Mouse (Mus musculus) mesoderm, embryonic 11.5 days (tissue): ENCODE data around the gene Satb1.

Experiments
- DNase-seq: peaks from one replicate; pipeline ENCODE4 v3.0.0-alpha.2; 2012; ENCODE audit warnings: low read depth, low spot score

Satb1 gene

DNA sequence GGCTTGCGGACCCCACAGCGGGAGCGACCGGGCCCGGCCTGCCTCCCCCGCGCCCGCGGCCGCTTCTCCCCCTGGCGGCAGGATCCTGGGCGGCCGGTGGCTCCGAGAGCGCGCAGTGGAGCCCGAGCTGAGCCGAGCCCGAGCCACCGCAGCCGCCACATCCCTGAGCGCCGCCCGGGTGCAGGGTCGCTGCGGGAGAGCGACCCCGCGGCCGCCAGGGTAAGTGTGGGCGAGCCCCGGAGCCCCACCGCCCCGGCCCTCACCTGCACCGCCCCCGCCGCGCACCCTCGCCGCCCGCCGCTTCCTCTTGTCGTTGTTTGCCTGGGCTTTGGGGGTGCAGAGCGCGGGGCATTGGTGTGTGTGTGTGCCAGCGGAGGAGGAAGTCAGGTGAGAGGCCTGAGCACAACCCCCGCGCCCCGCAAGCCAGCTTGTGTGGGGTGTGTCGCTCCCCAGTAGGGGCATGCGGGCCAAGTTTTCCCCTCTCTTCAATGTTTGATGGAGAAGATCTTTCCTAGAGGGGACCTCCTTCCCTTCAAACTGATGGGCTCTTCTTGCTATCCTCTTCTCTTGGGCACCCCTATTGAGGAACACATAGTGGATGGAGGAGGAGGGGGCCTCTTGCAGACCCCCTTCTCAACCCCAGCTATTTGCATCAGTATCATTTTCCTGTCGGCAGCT lies at the start of gene Satb1:
Gene Satb1 (minus strand): TSS at position 391 of the 678 bp plus-strand sequence.
- peak; percentile 66 for DNase-seq

DNA sequence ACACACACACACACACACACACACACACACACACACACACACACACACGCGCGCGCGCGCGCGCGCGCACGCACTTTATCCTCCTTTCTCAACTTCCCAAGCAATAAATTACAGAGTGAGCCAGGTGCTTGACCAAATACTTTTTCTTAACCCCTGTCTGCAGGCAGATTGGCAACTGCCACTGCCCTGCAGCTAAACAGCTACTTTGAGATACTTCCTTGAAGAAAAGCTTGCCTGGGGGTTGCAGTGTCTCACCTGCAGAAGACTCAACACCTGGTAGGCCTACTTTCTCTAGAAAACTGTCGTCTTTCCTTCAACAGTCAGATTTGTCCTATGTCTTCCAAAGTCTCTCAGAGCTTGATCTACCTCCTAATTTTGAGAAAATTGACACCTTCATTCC lies 49.5 kb upstream of the Satb1 start:
- no peak for DNase-seq

DNA sequence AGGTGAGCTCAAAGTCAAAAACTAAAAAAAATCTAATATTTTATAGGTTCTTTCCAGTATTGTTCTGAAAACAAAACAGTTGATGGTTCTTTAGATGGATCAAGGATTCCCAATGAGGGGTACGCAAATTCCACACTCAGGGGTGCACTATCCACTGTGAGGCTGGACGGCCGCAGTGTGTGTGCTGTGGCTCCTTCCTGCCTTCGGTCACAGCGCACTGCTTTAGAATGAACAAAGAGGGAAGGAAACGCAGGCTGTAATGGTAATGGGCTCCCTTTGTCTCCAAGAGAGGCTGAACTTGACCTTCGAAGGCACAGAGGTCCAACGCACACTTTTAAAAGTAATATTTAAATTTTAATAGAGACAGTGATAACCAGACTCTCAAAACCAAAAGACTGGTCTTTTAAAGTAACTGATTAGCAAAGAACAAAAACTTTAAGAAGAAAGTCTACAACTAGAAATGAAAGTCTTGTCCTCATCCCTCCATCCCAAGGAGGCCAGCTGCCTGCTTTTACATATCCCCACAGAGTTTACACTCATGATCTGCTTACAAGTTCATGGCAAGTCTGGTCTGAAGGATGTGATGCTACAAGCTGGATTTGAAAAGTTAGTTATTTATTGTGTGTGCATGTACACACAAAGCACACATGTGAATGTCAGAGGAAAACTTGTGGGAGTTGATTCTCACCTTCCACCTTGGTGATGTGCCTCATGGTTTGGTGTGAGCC lies 48.0 kb upstream of the Satb1 start:
- DNase-seq = no peak

DNA sequence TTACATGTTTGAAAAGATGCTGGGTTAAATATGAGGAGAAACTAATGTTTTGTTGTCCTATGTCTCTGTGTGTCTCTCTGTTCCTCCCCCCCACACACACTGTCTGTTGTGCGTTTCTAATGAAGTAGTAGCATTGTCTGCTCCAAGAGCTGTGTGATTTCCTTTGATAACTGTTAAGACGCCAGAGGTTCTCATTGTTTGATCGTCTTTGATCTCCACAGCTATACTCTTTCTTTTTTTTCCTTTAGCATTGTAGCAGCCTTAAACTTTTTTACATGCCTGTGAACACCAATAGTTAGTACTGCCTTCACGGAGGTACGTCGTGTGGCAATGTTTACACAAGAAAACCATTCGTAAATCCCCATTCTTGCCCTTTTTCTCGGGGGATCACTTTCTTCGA lies 47.1 kb upstream of the Satb1 start:
- no peak for DNase-seq

DNA sequence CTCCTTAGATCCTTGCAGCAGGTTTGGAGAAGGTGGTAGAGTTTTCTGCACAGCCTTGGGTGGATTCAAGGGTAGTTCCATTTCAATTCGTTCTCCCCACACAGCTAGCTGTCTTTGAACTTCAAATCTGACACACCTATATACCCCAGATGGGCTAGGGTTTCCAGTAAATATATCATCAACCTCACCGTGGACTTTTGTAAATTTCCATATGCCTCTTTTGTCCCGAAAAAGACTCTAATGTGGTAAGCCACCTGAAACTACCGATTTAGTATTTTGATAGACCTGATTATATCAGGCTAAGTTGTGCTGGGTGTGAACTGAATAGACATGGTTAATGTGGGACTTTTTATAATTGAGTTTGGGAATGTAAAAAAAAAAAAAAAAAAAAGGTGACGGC lies 46.6 kb upstream of the Satb1 start:
- no peak for DNase-seq

GRCm38 (mm10) chr17:51879171-51879570 lies 46.1 kb upstream of the Satb1 start:
- no peak for DNase-seq

- no peak for DNase-seq
Observed at GRCm38 (mm10) chr17:51876471-51876870, 43.4 kb upstream of the Satb1 start.

- no peak for DNase-seq
Observed at GRCm38 (mm10) chr17:51857616-51858015, 24.5 kb upstream of the Satb1 start.

DNA sequence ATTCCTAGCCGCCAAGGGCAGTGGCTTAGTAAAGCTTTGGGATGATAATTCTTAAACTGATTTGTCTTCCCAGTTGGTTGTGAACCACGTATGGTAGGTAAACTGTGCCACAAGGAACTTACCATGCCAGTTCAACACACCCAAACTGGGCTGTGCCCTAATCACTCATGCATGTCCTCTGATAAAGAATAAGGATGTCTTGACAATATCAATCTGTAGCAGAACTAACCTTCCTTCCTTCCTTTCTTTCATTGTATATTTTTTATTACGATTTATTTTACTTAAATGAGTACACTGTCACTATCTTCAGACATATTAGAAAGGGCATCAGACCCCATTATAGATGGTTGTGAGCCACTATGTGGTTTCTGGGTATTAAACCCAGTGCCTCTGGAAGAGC lies 23.2 kb upstream of the Satb1 start:
- no peak for DNase-seq

- DNase-seq = no peak
Observed at GRCm38 (mm10) chr17:51855261-51855660, 22.2 kb upstream of the Satb1 start.

- DNase-seq = no peak
Observed at GRCm38 (mm10) chr17:51853952-51854351, 20.9 kb upstream of the Satb1 start.

- no peak for DNase-seq
Observed at GRCm38 (mm10) chr17:51840596-51840995, 7.5 kb upstream of the Satb1 start.

DNA sequence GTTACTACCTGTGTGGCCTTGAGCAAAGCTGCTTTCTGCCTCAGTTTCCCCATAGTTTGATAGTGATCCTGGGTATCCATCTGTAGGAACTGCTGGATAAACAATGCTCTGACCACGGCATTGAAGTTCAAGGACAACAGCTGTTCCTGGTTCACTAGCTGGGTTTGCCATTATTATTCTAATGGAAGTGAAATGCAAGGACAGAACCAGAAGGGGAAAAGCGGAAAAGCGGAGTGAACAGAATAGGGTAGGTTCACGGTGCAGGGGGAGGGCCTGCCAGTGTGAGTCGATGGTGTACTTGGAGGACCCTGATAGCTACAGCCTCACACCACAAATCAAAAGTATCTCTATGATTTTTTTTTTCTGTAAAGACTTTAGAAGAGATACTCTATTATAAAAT lies 6.4 kb upstream of the Satb1 start:
- DNase-seq = no peak

GRCm38 (mm10) chr17:51836901-51837300 lies 3.8 kb upstream of the Satb1 start:
- DNase-seq = no peak

DNA sequence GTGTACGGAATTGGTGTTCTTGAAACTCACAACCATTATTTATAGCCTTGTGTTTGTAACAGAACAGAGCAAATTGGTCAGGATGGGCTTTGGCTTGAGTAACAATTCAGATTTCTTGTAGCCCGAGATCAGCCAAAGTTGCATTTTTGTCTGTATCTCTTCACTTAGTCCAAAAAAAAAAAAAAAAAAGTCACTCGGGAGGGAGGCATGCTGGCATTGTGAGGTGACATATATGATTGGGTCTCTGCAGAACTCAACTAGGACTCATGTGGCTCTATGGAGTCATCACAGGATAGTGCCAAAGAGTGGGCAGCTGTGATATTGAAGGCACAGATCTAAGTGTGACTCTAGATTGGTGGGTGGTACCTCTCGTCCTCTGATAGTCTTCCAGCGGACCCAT lies 3.2 kb upstream of the Satb1 start:
- DNase-seq = no peak

DNA sequence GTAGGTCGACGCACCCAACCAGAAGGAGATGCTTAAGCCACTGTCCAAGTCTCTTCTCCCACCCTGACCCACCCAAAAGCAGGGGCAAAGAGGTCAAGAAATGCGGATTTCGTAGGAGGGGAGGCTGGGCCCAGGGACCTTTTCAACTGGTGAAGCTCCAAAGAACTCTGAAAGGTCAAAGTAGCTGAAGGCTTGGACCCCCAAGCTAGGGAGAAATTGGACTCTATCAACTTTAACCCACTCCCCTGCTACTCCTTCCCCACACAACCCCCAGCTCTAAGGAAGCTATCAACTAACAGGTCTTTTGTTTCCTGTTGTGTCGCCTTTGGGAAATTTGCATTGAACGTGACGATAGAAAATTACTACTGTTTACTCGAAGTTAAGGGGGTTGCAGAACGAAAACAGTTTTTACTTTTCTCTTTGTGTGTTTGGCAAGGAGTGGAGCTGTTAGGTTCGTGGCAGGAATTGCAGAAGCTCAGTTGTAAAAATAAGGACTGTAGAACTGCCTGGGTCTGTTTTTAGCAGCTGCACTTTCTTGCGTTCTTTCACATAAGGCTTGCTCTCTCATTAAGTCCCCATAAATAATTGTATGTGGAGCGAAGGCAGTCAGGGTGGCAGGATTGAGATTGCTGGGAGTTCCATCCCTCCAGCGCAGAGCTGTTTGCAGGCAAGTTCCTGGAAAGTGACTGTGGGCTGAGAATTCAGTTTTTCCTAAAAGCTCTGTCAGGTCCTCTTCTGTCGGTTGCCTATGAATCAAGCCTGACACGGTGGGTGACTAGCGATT lies 680 bp upstream of the Satb1 start:
- peak; percentile 29 for DNase-seq

DNA sequence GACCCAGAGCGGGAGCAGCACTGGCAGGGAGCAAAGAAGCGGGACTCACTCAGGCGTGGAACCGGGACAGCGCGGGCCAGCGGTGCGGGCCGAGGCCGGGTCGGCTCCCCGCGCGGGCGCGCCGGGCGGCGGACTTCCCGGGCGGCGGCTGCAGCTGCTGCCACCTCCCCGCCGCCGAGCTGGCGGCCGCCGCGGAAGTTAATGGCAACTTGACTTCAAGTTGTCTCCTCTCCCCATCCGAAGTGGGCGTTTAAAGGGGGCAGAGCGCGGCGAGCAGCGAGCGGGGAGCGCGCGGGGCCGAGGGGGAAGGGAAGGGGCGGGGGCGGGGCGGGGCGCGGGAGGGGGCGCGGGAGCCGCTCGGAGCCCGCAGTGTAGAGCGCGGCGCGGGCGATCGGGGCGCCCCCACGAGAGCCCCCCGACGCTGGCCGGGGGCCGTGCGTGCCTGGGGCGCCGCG lies 642 bp downstream of the Satb1 start:
- peak; percentile 36 for DNase-seq

GRCm38 (mm10) chr17:51831702-51832420 lies 1.2 kb downstream of the Satb1 start:
- DNase-seq = no peak

GRCm38 (mm10) chr17:51831121-51831701 lies 1.9 kb downstream of the Satb1 start:
- DNase-seq = no peak

- DNase-seq = no peak
Observed at GRCm38 (mm10) chr17:51829436-51829835, 3.7 kb downstream of the Satb1 start.

DNA sequence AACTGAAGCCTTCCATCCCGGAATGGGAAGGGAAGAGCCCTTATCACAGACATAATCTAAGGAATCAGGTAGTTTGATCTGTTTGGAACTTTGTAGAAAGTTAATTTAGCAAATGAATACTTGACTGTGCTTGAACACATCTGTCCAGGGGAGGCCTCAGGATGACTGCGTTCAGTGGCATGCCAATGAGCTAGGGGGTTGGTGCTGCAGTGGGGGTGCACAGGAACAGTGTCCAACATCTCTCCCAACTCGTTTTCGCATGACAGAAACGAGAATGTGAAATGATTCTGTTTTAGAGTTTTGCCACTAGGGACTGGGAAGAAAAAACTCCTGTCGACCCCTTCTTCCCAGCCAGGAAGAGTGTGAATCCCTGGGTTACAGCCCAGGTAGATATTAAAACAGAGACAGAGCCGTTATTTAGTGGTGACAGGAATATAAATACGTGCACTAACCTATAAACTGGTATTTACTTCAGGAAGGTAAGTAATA lies 5.1 kb downstream of the Satb1 start:
- DNase-seq = no peak
